Mouse (Mus musculus) midbrain, embryonic 13.5 days (tissue): Measurements from ENCODE around the gene Tgm1. TPM values are rescaled to one million over a fixed set of nuclear protein-coding genes. Genes with fewer than 3 reads are reported as not detected.

Experiments used
- ATAC-seq: fragments of 200-750 bp; cut with Nextera tagmentation; 2 replicates; pipeline ENCODE4 v1.8.0; 2017; ENCODE audit warnings: mild to moderate bottlenecking, moderate TSS enrichment, moderate library complexity
- H3K27ac ChIP-seq: fragments of 300-500 bp; sonication (generic); 2 replicates; pipeline ENCODE4 v1.5.1; 2015; ENCODE audit warnings: inconsistent platforms, mild to moderate bottlenecking, moderate library complexity
- H3K27me3 ChIP-seq: fragments of 300-500 bp; sonication (generic); 2 replicates; pipeline ENCODE4 v1.6.1; 2015; ENCODE audit warnings: mild to moderate bottlenecking, inconsistent platforms
- H3K36me3 ChIP-seq: fragments of 300-500 bp; sonication (generic); 2 replicates; pipeline ENCODE4 v1.6.1; 2015; ENCODE audit warnings: mild to moderate bottlenecking, inconsistent platforms
- H3K4me1 ChIP-seq: fragments of 300-500 bp; sonication (generic); replicated peaks from 2 replicates; pipeline ENCODE4 v1.6.1; 2015; ENCODE audit warnings: inconsistent platforms
- H3K4me2 ChIP-seq: fragments of 300-500 bp; sonication (generic); replicated peaks from 2 replicates; pipeline ENCODE4 v1.6.1; 2015; ENCODE audit warnings: moderate library complexity, mild to moderate bottlenecking, inconsistent platforms
- H3K4me3 ChIP-seq: fragments of 300-500 bp; sonication (generic); replicated peaks from 2 replicates; pipeline ENCODE4 v1.5.1; 2015; ENCODE audit warnings: mild to moderate bottlenecking, inconsistent platforms
- H3K9ac ChIP-seq: fragments of 300-500 bp; sonication (generic); replicated peaks from 2 replicates; pipeline ENCODE4 v1.6.1; 2015; ENCODE audit warnings: mild to moderate bottlenecking, inconsistent platforms
- H3K9me3 ChIP-seq: fragments of 300-500 bp; sonication (generic); 2 replicates; pipeline ENCODE4 v1.6.1; 2016; ENCODE audit warnings: mild to moderate bottlenecking, inconsistent platforms
- WGBS: fragments of 180-500 bp; shearing (Covaris S2); methylation state at CpG from one replicate; pipeline ENCODE4 v1.1.7; 2015; 5-methylcytosine and 5-hydroxymethylcytosine counted together
- polyA plus RNA-seq: library from polyadenylated mRNA; unstranded; fragments of >200 nt; fragmentation: Nextera tagmentation; extraction: Ambion mirVana; gene quantifications from 2 replicates; pipeline ENCODE4 v1.2.1, GENCODE M21; 2015

The Tgm1 gene
- polyA plus RNA-seq, 1 experiment from 2014 or later = 0.32 TPM

- WGBS = 61% methylated on average over 6 of the region's 6 CpGs
- H3K9me3 ChIP-seq = no peaks in the 10 kb centered on the region
- no peak overlapping the region for H3K9ac ChIP-seq
- H3K36me3 ChIP-seq = no peaks in the 10 kb centered on the region
- no peak overlapping the region for H3K27ac ChIP-seq
- no peaks in the 10 kb centered on the region for H3K27me3 ChIP-seq
- H3K4me1 ChIP-seq = no peaks in the 10 kb centered on the region
- H3K4me2 ChIP-seq = no peak overlapping the region
- no peak for ATAC-seq
- H3K4me3 ChIP-seq = no peak overlapping the region
Measured at GRCm38 (mm10) chr14:55702761-55703160, 11.0 kb downstream of the Tgm1 start.

GRCm38 (mm10) chr14:55701131-55701530, 12.6 kb downstream of the Tgm1 start:
- no peak overlapping the region for H3K9ac ChIP-seq
- no peaks in the 10 kb centered on the region for H3K36me3 ChIP-seq
- no peak overlapping the region for H3K27ac ChIP-seq
- no peaks in the 10 kb centered on the region for H3K4me1 ChIP-seq
- ATAC-seq = no peak
- H3K4me3 ChIP-seq = no peak overlapping the region
- no peaks in the 10 kb centered on the region for H3K27me3 ChIP-seq
- no peak overlapping the region for H3K4me2 ChIP-seq
- no peaks in the 10 kb centered on the region for H3K9me3 ChIP-seq
- 54% methylated on average over 9 of the region's 9 CpGs for WGBS

GRCm38 (mm10) chr14:55697226-55697625, 16.5 kb downstream of the Tgm1 start:
- no peaks in the 10 kb centered on the region for H3K36me3 ChIP-seq
- H3K4me1 ChIP-seq = no peaks in the 10 kb centered on the region
- H3K27me3 ChIP-seq = no peaks in the 10 kb centered on the region
- H3K9me3 ChIP-seq = no peaks in the 10 kb centered on the region; the same call in 1 of the 2 replicates
- H3K27ac ChIP-seq = no peak overlapping the region
- ATAC-seq = no peak
- H3K4me2 ChIP-seq = no peak overlapping the region
- 87% methylated on average over 4 of the region's 4 CpGs for WGBS
- H3K4me3 ChIP-seq = no peak overlapping the region
- no peak overlapping the region for H3K9ac ChIP-seq

GRCm38 (mm10) chr14:55689433-55689832, 24.3 kb downstream of the Tgm1 start:
- Histone ChIP-seq H3K4me2 (no peak overlapping the region), H3K9me3 (no peaks in the 10 kb centered on the region; the same call in 1 of the 2 replicates), H3K27ac (no peak overlapping the region), H3K4me3 (no peak overlapping the region), H3K4me1 (no peaks in the 10 kb centered on the region), H3K36me3 (no peaks in the 10 kb centered on the region), H3K27me3 (no peaks in the 10 kb centered on the region), H3K9ac (no peak overlapping the region)
- WGBS = 83% methylated on average over 10 of the region's 10 CpGs
- ATAC-seq = no peak

GRCm38 (mm10) chr14:55682118-55682493, 31.6 kb downstream of the Tgm1 start:
- WGBS = 14% methylated on average over 3 of the region's 3 CpGs
- Histone ChIP-seq H3K4me2 (peak overlapping the region; percentile 86), H3K27me3 (no peaks in the 10 kb centered on the region), H3K27ac (peak overlapping the region; percentile 22; the same call in 1 of the 2 replicates), H3K36me3 (peaks cover 28% of the 10 kb centered on the region), H3K4me3 (peak overlapping the region; percentile 70), H3K9me3 (no peaks in the 10 kb centered on the region), H3K4me1 (peaks cover 13% of the 10 kb centered on the region), H3K9ac (peak overlapping the region; percentile 37; the same call in 1 of the 2 replicates)
- peak; percentile 75 for ATAC-seq

GRCm38 (mm10) chr14:55681160-55682117, 32.3 kb downstream of the Tgm1 start, which contains the start of gene Tinf2:
Tinf2 (minus strand) TSS chr14:55681820.
- Histone ChIP-seq H3K4me1 (peaks cover 13% of the 10 kb centered on the region), H3K4me3 (peak within 1 kb of the TSS; percentile 70), H3K9me3 (no peaks in the 10 kb centered on the region), H3K27me3 (no peaks in the 10 kb centered on the region), H3K4me2 (peak within 1 kb of the TSS; percentile 86), H3K27ac (peak within 1 kb of the TSS; percentile 80), H3K36me3 (peaks cover 35% of the 10 kb centered on the region), H3K9ac (peak within 1 kb of the TSS; percentile 76)
- under 1% methylated on average over 65 of the region's 66 CpGs for WGBS
- peak; percentile 98 for ATAC-seq

GRCm38 (mm10) chr14:55677615-55678014, 36.1 kb downstream of the Tgm1 start:
- H3K27ac ChIP-seq = no peak overlapping the region
- no peak for ATAC-seq
- no peak overlapping the region for H3K4me3 ChIP-seq
- peaks cover 18% of the 10 kb centered on the region for H3K4me1 ChIP-seq
- no peaks in the 10 kb centered on the region for H3K9me3 ChIP-seq
- H3K9ac ChIP-seq = no peak overlapping the region
- no peaks in the 10 kb centered on the region for H3K27me3 ChIP-seq
- no peak overlapping the region for H3K4me2 ChIP-seq
- WGBS = 91% methylated on average over 4 of the region's 4 CpGs
- H3K36me3 ChIP-seq = peaks cover 43% of the 10 kb centered on the region

GRCm38 (mm10) chr14:55672741-55673060, 41.0 kb downstream of the Tgm1 start:
- Histone ChIP-seq H3K4me1 (peaks cover 31% of the 10 kb centered on the region), H3K4me3 (peak overlapping the region; percentile 83), H3K4me2 (peak overlapping the region; percentile 97), H3K36me3 (peaks cover 24% of the 10 kb centered on the region), H3K27ac (peak overlapping the region; percentile 65; the same call in 1 of the 2 replicates), H3K9me3 (no peaks in the 10 kb centered on the region), H3K27me3 (no peaks in the 10 kb centered on the region), H3K9ac (peak overlapping the region; percentile 87)
- ATAC-seq = no peak
- WGBS = 80% methylated on average over 7 of the region's 7 CpGs

- Histone ChIP-seq H3K27ac (peak within 1 kb of the TSS; percentile 91), H3K9ac (peak within 1 kb of the TSS; percentile 87), H3K9me3 (no peaks in the 10 kb centered on the region), H3K27me3 (no peaks in the 10 kb centered on the region), H3K4me2 (peak within 1 kb of the TSS; percentile 97), H3K4me3 (peak within 1 kb of the TSS; percentile 83), H3K36me3 (peaks cover 18% of the 10 kb centered on the region), H3K4me1 (peaks cover 31% of the 10 kb centered on the region)
- peak; percentile 99 for ATAC-seq
- WGBS = under 1% methylated on average over 38 of the region's 38 CpGs
Measured at GRCm38 (mm10) chr14:55671833-55672740, 41.6 kb downstream of the Tgm1 start, which contains the start of the genes Gmpr2 and Nedd8. Gmpr2 (plus strand) TSS chr14:55671941. Nedd8 (minus strand) TSS chr14:55672124.

GRCm38 (mm10) chr14:55671486-55671832, 42.3 kb downstream of the Tgm1 start:
- Histone ChIP-seq H3K27ac (peak overlapping the region; percentile 91), H3K9ac (peak overlapping the region; percentile 87), H3K27me3 (no peaks in the 10 kb centered on the region), H3K36me3 (peaks cover 12% of the 10 kb centered on the region), H3K4me3 (peak overlapping the region; percentile 83), H3K4me2 (peak overlapping the region; percentile 97), H3K9me3 (no peaks in the 10 kb centered on the region), H3K4me1 (peaks cover 31% of the 10 kb centered on the region)
- peak; percentile 77; the same call in 1 of the 2 replicates for ATAC-seq
- WGBS = 0% methylated on average over 12 of the region's 12 CpGs

- Histone ChIP-seq H3K27ac (peak overlapping the region; percentile 84; the same call in 1 of the 2 replicates), H3K9me3 (no peaks in the 10 kb centered on the region), H3K4me1 (peaks cover 16% of the 10 kb centered on the region), H3K27me3 (no peaks in the 10 kb centered on the region), H3K36me3 (peaks cover 35% of the 10 kb centered on the region), H3K4me2 (peak overlapping the region; percentile 61), H3K4me3 (peak overlapping the region; percentile 63), H3K9ac (no peak overlapping the region)
- WGBS = 31% methylated on average over 2 of the region's 2 CpGs
- no peak for ATAC-seq
Measured at GRCm38 (mm10) chr14:55660636-55661035, 53.1 kb downstream of the Tgm1 start.
